Mouse (Mus musculus) common myeloid progenitor, adult 5-6 weeks (primary cell): ENCODE measurements around the gene Arl4d. TPM values are rescaled to one million over a fixed set of nuclear protein-coding genes. Genes with fewer than 3 reads are reported as not detected.

Experiments used
- ATAC-seq: replicated peaks from 2 replicates; pipeline ENCODE4 v1.8.0; 2016; ENCODE audit warnings: low read depth, mild to moderate bottlenecking, moderate TSS enrichment, inconsistent platforms; ENCODE audit not compliant: poor library complexity, severe bottlenecking
- total RNA-seq: library from RNA; stranded (forward); fragments of 200-1000, 187-1606 nt; gene quantifications from 2 replicates; pipeline ENCODE4 v1.2.3, GENCODE M21; 2017

The Arl4d gene
- total RNA-seq, 1 experiment from 2014 or later: 1.5 TPM

DNA sequence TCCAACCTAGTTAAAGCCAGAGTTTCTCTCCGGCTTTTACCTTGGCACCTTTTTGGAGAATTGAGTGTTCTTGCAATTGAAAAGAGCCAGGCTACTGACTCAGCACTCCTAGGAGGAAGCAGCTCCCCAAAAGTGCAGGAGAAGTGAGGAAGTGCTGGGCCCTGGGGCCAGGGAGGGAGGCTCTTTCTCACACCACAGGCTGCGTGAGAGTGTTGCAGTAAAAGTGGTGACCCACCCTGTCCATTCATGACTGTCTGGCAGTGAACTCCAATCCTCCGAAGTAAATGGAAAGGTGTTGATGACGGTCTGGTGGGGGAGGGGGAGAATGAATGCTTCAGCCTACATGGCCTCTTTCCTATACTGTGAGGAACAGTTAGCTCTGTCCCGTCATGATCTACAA is 43.1 kb downstream of the Arl4d start:
- ATAC-seq: peak; percentile 56; the same call in 1 of the 2 replicates

DNA sequence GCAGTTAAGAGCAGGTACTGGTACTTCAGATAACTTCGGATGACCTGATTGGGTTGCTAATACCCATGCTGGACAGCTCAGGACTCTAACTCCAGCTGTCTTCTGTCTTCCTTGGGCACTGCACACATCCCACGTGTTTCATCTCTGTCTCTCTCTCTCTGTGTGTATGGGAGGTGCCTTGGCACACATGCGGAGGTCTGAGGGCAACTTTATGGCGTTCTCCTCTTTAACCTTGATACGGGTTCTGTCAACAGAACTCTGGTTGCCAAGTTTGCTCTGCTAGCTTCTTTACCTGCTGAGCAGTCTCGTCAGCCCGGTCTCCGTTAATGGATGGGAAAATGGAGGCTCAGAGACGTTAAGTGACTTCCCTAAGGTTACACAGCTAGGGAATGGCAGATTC is 47.5 kb downstream of the Arl4d start:
- ATAC-seq: no peak

DNA sequence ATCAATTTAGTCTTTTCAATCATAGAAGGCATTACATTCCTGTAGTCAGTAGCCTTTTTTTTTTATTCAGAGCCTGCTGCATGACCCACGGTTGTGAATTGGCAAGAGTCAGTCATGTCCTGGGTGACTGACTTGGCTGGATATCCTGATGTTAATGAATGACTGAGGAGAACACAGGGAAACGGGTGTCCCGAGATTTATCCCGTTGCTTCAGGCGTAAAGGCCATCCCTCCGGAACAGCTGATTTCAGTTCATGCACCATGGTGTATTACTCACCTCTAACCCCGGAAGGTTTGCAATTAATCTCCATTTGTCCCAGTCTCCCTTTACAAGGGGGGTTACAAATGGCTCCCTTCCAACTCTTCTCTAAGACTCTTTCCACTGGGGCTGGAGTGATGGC is 48.7 kb downstream of the Arl4d start:
- no peak for ATAC-seq

Other genes starting within 250 kb of the Arl4d start
- 51.6 and 69.0 TPM in 2 replicates for gene Aarsd1, start 247.9 kb upstream of the Arl4d start, total RNA-seq
- 1.1 and 17.0 TPM in 2 replicates for gene Gm27029, start 240.7 kb upstream of the Arl4d start, total RNA-seq
- gene Rundc1, start 240.5 kb upstream of the Arl4d start, total RNA-seq: 3.1 and 5.4 TPM in 2 replicates
- not detected in 2 replicates for gene Ptges3l, start 240.2 kb upstream of the Arl4d start, total RNA-seq
- gene Rpl27, start 223.2 kb upstream of the Arl4d start, total RNA-seq: 3,230 and 4,557 TPM in 2 replicates
- 29.9 and 33.1 TPM in 2 replicates for gene Ifi35, start 217.1 kb upstream of the Arl4d start, total RNA-seq
- 2.8 and 3.1 TPM in 2 replicates for gene Rnd2, start 200.5 kb upstream of the Arl4d start, total RNA-seq
- 14.4 and 15.5 TPM in 2 replicates for gene Vat1, start 199.3 kb upstream of the Arl4d start, total RNA-seq
- 43.0 and 49.1 TPM in 2 replicates for gene Brca1, start 113.6 kb upstream of the Arl4d start, total RNA-seq
- 47.1 and 61.9 TPM in 2 replicates for gene Nbr1, start 113.4 kb upstream of the Arl4d start, total RNA-seq
- 0.50 and 2.9 TPM in 2 replicates for gene Tmem106a, start 83.3 kb upstream of the Arl4d start, total RNA-seq
- gene Gm11634, start 66.3 kb upstream of the Arl4d start, total RNA-seq: not detected in 2 replicates
- 11.0 and 14.9 TPM in 2 replicates for gene Rdm1, start 38.3 kb upstream of the Arl4d start, total RNA-seq
- gene Dhx8, start 67.4 kb downstream of the Arl4d start, total RNA-seq: 24.9 and 46.5 TPM in 2 replicates
- not detected in 2 replicates for gene Etv4, start 119.8 kb downstream of the Arl4d start, total RNA-seq
- not detected in 2 replicates for gene Meox1, start 228.8 kb downstream of the Arl4d start, total RNA-seq